Mouse (Mus musculus) lung, embryonic 14.5 days (tissue): Measurements from ENCODE around the gene Sema3b. TPM values are rescaled to one million over a fixed set of nuclear protein-coding genes. Genes with fewer than 3 reads are reported as not detected.

Source experiments
- ATAC-seq: fragments of 200-750 bp; cut with Nextera tagmentation; 2 replicates; pipeline ENCODE4 v1.8.0; 2017; ENCODE audit warnings: mild to moderate bottlenecking, moderate TSS enrichment, moderate library complexity; ENCODE audit not compliant: insufficient read depth
- DNase-seq: peaks from one replicate; pipeline ENCODE4 v3.0.0-alpha.2; 2015
- H3K27ac ChIP-seq: fragments of 300-500 bp; sonication (generic); 2 replicates; pipeline ENCODE4 v1.5.1; 2014; ENCODE audit warnings: low read depth, mild to moderate bottlenecking, moderate library complexity
- H3K27me3 ChIP-seq: fragments of 300-500 bp; sonication (generic); 2 replicates; pipeline ENCODE4 v1.6.1; 2014; ENCODE audit warnings: low read length, control low read depth; ENCODE audit not compliant: insufficient read depth
- H3K36me3 ChIP-seq: fragments of 300-500 bp; sonication (generic); 2 replicates; pipeline ENCODE4 v1.6.1; 2014; ENCODE audit warnings: control low read depth; ENCODE audit not compliant: insufficient read depth
- H3K4me1 ChIP-seq: fragments of 300-500 bp; sonication (generic); 2 replicates; pipeline ENCODE4 v1.6.1; 2014; ENCODE audit warnings: antibody characterized with exemption, control low read depth; ENCODE audit not compliant: insufficient read depth
- H3K4me2 ChIP-seq: fragments of 300-500 bp; sonication (generic); 2 replicates; pipeline ENCODE4 v1.6.1; 2014; ENCODE audit warnings: mild to moderate bottlenecking
- H3K4me3 ChIP-seq: fragments of 300-500 bp; sonication (generic); 2 replicates; pipeline ENCODE4 v1.5.1; 2014; ENCODE audit warnings: low read depth, low read length
- H3K9ac ChIP-seq: fragments of 300-500 bp; sonication (generic); 2 replicates; pipeline ENCODE4 v1.6.1; 2014
- H3K9me3 ChIP-seq: fragments of 300-500 bp; sonication (generic); 2 replicates; pipeline ENCODE4 v1.6.1; 2016; ENCODE audit warnings: low read depth, low read length, control low read depth
- CTCF ChIP-seq: IDR thresholded peaks from 2 replicates; pipeline ENCODE4 v1.5.1; 2016; ENCODE audit warnings: antibody characterized with exemption, low read depth
- WGBS: fragments of 180-500 bp; shearing (Covaris S2); extraction: QIAGEN DNeasy Blood & Tissue Kit; methylation state at CpG from one replicate; pipeline ENCODE4 v1.1.7; 2014; 5-methylcytosine and 5-hydroxymethylcytosine counted together
- polyA plus RNA-seq: library from polyadenylated mRNA; unstranded; fragments of >200 nt; fragmentation: Nextera tagmentation; extraction: Ambion mirVana; gene quantifications from 2 replicates; pipeline ENCODE4 v1.2.1, GENCODE M21; 2014

The Sema3b gene
- polyA plus RNA-seq, 1 experiment from 2014 or later: 5.3 TPM

- under 1% methylated on average over 63 of the region's 63 CpGs for WGBS
- peak; percentile 89 for DNase-seq
- H3K4me1 ChIP-seq: peaks cover 32% of the 10 kb centered on the region
Observed at GRCm38 (mm10) chr9:107551117-107551889, 57.7 kb downstream of the Sema3b start, which contains the start of gene Rassf1. Gene Rassf1 (plus strand): TSS chr9:107551555.

DNA sequence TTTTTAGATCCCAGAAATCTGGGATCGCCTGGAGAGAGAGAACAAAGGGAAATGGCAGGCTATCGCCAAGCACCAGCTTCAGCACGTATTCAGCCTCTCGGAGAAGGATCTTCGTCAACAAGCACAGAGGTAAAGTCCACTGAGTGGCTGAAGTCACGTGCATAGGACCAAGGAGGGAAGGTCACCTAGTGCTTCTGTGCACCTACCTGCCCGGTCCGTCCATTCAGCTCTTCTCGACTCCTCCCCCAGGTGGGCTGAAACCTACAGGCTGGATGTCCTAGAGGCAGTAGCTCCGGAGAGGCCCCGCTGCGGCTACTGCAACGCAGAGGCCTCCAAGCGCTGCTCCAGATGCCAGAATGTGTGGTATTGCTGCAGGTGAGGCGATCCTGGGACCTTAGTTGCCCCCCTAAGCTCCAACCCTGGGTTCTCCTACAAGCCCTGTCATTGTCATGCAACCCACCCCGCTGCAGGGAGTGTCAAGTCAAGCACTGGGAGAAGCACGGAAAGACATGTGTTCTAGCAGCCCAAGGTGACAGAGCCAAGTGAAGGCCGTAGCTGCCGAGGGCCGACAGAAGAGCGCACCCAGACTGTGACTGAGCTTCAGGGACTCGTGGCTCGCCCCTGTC is 58.4 kb downstream of the Sema3b start:
- H3K27me3 ChIP-seq: no peaks in the 10 kb centered on the region
- no peak for ATAC-seq
- H3K9me3 ChIP-seq: no peaks in the 10 kb centered on the region
- H3K4me3 ChIP-seq: peak overlapping the region; percentile 60
- 30% methylated on average over 23 of the region's 23 CpGs for WGBS
- H3K4me1 ChIP-seq: peaks cover 29% of the 10 kb centered on the region
- no peak overlapping the region; the same call in 1 of the 2 replicates for H3K27ac ChIP-seq
- H3K9ac ChIP-seq: peak overlapping the region; percentile 75
- H3K4me2 ChIP-seq: peak overlapping the region; percentile 97
- 0 out of 2 replicates have a peak, but pooled peaks cover 3% of the 10 kb centered on the region for H3K36me3 ChIP-seq
- DNase-seq: no peak
- TF ChIP-seq CTCF: no peak

More at GRCm38 (mm10) chr9:107551117-107551889, 57.7 kb downstream of the Sema3b start, which contains the start of gene Rassf1:
- Histone ChIP-seq H3K27ac (peak within 1 kb of the TSS; percentile 82), H3K9ac (peak within 1 kb of the TSS; percentile 75), H3K4me3 (peak within 1 kb of the TSS; percentile 60), H3K9me3 (no peaks in the 10 kb centered on the region), H3K4me2 (peak within 1 kb of the TSS; percentile 97), H3K36me3 (0 out of 2 replicates have a peak, but pooled peaks cover 2% of the 10 kb centered on the region), H3K27me3 (no peaks in the 10 kb centered on the region)
- peak; percentile 48 for ATAC-seq
- no peak for TF ChIP-seq CTCF

DNA sequence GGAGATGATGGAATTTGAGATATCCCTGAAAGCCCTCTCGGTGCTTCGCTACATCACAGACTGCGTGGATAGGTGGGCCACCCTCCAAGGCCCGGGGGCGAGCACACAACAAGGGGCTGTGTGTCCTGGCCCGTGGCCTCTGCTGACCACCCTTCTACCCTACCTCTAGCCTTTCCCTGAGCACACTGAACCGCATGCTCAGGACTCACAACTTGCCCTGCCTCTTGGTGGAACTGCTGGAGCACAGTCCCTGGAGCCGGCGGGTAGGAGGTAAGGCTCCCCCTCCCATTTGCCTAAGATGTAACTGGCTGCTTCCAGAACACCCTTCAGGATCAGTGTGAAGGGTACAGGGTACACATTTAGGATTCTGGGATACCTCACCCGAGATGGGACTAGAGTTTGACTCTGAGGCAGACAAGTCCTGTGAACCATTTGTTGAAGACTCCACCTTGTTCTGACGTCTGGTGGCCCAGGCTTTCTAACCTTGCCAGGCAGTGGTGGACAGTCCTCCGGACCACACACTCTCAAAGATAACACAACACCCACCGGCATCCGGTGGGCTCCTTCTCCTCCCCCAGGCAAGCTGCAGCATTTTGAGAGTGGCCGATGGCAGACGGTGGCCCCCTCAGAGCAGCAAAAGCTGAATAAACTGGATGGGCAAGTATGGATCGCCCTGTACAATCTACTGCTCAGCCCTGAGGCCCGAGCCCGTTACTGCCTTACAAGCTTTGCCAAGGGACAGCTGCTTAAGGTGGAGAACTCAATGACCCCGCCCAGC is 59.5 kb downstream of the Sema3b start:
- Histone ChIP-seq H3K4me3 (no peak overlapping the region), H3K36me3 (peaks cover 11% of the 10 kb centered on the region; the same call in 1 of the 2 replicates), H3K9ac (no peak overlapping the region), H3K4me1 (peaks cover 29% of the 10 kb centered on the region), H3K9me3 (no peaks in the 10 kb centered on the region), H3K27ac (no peak overlapping the region), H3K27me3 (no peaks in the 10 kb centered on the region), H3K4me2 (0 out of 2 replicates have a peak overlapping the region, but pooled peaks have one; percentile 10)
- no peak for ATAC-seq
- TF ChIP-seq CTCF: no peak
- 64% methylated on average over 20 of the region's 20 CpGs for WGBS
- no peak for DNase-seq

DNA sequence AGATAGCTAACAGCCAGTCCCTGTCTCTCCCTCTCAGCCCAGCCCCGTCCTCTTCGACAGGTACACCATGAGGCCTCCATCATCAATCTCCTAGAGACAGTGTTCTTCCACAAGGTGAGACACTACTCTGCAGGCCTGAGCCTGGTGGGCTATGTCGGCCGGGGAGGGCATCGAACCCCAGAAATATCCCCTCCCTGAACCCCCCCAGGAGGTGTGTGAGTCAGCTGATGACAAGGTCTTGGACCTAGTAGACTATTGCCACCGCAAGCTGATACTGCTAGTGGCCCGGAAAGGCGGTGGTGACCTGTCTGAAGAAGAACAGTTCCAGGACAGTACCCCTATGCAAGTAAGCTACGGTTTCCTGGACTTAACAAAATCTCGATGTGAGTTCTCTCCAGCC is 60.2 kb downstream of the Sema3b start:
- Histone ChIP-seq H3K9ac (no peak overlapping the region), H3K4me1 (peaks cover 27% of the 10 kb centered on the region), H3K27ac (no peak overlapping the region), H3K36me3 (peaks cover 18% of the 10 kb centered on the region), H3K9me3 (no peaks in the 10 kb centered on the region), H3K4me2 (no peak overlapping the region), H3K27me3 (no peaks in the 10 kb centered on the region), H3K4me3 (no peak overlapping the region)
- TF ChIP-seq CTCF: no peak
- 84% methylated on average over 10 of the region's 10 CpGs for WGBS
- no peak for ATAC-seq
- DNase-seq: no peak

DNA sequence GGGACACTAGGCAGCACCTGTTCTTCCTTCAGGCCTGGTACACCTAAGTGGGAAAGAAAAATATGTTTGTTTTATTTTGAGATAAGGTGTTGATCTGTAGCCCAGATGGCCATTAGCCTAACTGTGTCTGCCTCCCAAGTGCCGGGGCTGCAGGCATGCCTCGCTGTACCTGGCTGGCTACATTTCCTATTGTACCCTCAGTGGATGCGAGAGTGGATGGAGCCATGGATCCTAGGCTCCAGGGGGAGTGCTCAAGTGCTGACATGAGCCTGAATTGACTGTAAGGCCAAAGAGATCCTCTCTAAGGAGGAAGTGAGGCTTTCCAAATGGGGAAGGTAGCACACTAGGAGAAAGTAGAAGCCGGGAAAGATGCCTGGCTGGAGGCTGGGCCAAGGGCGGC is 61.1 kb downstream of the Sema3b start:
- WGBS: 72% methylated on average over 5 of the region's 5 CpGs
- no peaks in the 10 kb centered on the region for H3K27me3 ChIP-seq
- no peak for TF ChIP-seq CTCF
- ATAC-seq (no peak), DNase-seq (no peak)
- no peak overlapping the region for H3K4me3 ChIP-seq
- H3K4me1 ChIP-seq: peaks cover 21% of the 10 kb centered on the region
- peaks cover 23% of the 10 kb centered on the region for H3K36me3 ChIP-seq
- no peak overlapping the region for H3K9ac ChIP-seq
- H3K4me2 ChIP-seq: no peak overlapping the region
- H3K27ac ChIP-seq: no peak overlapping the region
- no peaks in the 10 kb centered on the region for H3K9me3 ChIP-seq

Other genes starting within 250 kb of the Sema3b start
- 0.18 TPM in 1 of 2 replicates, not detected in the other for gene Cacna2d2, start 209.6 kb downstream of the Sema3b start, polyA plus RNA-seq
- gene Tmem115, start 75.3 kb downstream of the Sema3b start, polyA plus RNA-seq: 42.1 and 45.3 TPM in 2 replicates
- gene Cyb561d2, start 67.0 kb downstream of the Sema3b start, polyA plus RNA-seq: 22.9 and 23.0 TPM in 2 replicates
- gene Nprl2, start 67.0 kb downstream of the Sema3b start, polyA plus RNA-seq: 32.9 and 34.6 TPM in 2 replicates
- 1.1 and 1.2 TPM in 2 replicates for gene Zmynd10, start 61.9 kb downstream of the Sema3b start, polyA plus RNA-seq
- gene Rassf1, start 57.7 kb downstream of the Sema3b start, polyA plus RNA-seq: 51.3 and 54.1 TPM in 2 replicates
- gene Tusc2, start 46.0 kb downstream of the Sema3b start, polyA plus RNA-seq: 38.2 and 39.0 TPM in 2 replicates
- gene Hyal2, start 41.3 kb downstream of the Sema3b start, polyA plus RNA-seq: 126 and 129 TPM in 2 replicates
- gene Hyal1, start 32.3 kb downstream of the Sema3b start, polyA plus RNA-seq: 5.2 and 5.9 TPM in 2 replicates
- 14.7 and 17.2 TPM in 2 replicates for gene Naa80, start 30.3 kb downstream of the Sema3b start, polyA plus RNA-seq
- gene Hyal3, start 28.4 kb downstream of the Sema3b start, polyA plus RNA-seq: 0.73 and 1.4 TPM in 2 replicates
- gene Ifrd2, start 21.6 kb downstream of the Sema3b start, polyA plus RNA-seq: 57.9 and 64.6 TPM in 2 replicates
- gene Gnai2, start 26.1 kb upstream of the Sema3b start, polyA plus RNA-seq: 408 and 419 TPM in 2 replicates
- 3.6 and 4.8 TPM in 2 replicates for gene Slc38a3, start 60.3 kb upstream of the Sema3b start, polyA plus RNA-seq
- 0.72 and 0.89 TPM in 2 replicates for gene Gnat1, start 70.5 kb upstream of the Sema3b start, polyA plus RNA-seq
- 16.7 and 22.1 TPM in 2 replicates for gene Sema3f, start 101.2 kb upstream of the Sema3b start, polyA plus RNA-seq
- 176 and 184 TPM in 2 replicates for gene Rbm5, start 161.8 kb upstream of the Sema3b start, polyA plus RNA-seq